Mouse (Mus musculus) myocyte (in vitro differentiated cells): Measurements from ENCODE around the gene Wdr82. TPM values are rescaled to one million over a fixed set of nuclear protein-coding genes. Genes with fewer than 3 reads are reported as not detected.

Experiments used
- H3K27me3 ChIP-seq: one replicate; pipeline ENCODE4 v1.6.1; 2011; ENCODE audit not compliant: control insufficient read depth, insufficient read depth, insufficient read length
- H3K36me3 ChIP-seq: one replicate; pipeline ENCODE4 v1.6.1; 2011; ENCODE audit not compliant: control insufficient read depth, insufficient read depth
- H3K4me2 ChIP-seq: one replicate; pipeline ENCODE4 v1.6.1; 2011; ENCODE audit warnings: low read depth, control low read depth
- H3K4me3 ChIP-seq: one replicate; pipeline ENCODE4 v1.5.1; 2011; ENCODE audit warnings: mild to moderate bottlenecking, control low read depth, moderate library complexity
- H3K79me2 ChIP-seq: one replicate; pipeline ENCODE4 v1.6.1; 2011; ENCODE audit not compliant: control insufficient read depth, insufficient read depth
- H3ac ChIP-seq: one replicate; pipeline ENCODE4 v1.6.1; 2011; ENCODE audit not compliant: control insufficient read depth, insufficient read length
- CEBPB ChIP-seq: IDR thresholded peaks from 2 replicates; pipeline ENCODE4 v1.6.1; 2011; ENCODE audit warnings: mild to moderate bottlenecking, moderate library complexity; ENCODE audit not compliant: poor library complexity, insufficient read depth, severe bottlenecking
- E2F4 ChIP-seq: IDR thresholded peaks from one replicate; pipeline ENCODE4 v1.6.1; 2011; ENCODE audit warnings: mild to moderate bottlenecking, control low read depth, moderate library complexity; ENCODE audit not compliant: insufficient read depth
- MAX ChIP-seq: IDR thresholded peaks from one replicate; pipeline ENCODE4 v1.6.1; 2011; ENCODE audit warnings: low read depth, mild to moderate bottlenecking, control low read depth
- MYOD1 ChIP-seq, 3 experiments: IDR thresholded peaks; one replicate each; pipeline ENCODE4 v1.6.1; 2011; ENCODE audit warnings: control low read depth in 2 of 3, low read depth in 2 of 3, mild to moderate bottlenecking in 2 of 3, moderate library complexity in 1 of 3; ENCODE audit not compliant: insufficient read length in 2 of 3, control insufficient read depth in 1 of 3
- MYOG ChIP-seq, 3 experiments: IDR thresholded peaks; one replicate each; pipeline ENCODE4 v1.6.1; 2011; ENCODE audit warnings: control low read depth in 2 of 3, low read depth in 2 of 3, mild to moderate bottlenecking in 2 of 3; ENCODE audit not compliant: insufficient read length in 2 of 3, control insufficient read depth in 1 of 3, insufficient read depth in 1 of 3
- POLR2A ChIP-seq: IDR thresholded peaks from one replicate; pipeline ENCODE4 v1.6.1; 2011; ENCODE audit warnings: low read depth, mild to moderate bottlenecking, control low read depth, moderate library complexity; ENCODE audit not compliant: insufficient read length
- POLR2AphosphoS2 ChIP-seq: IDR thresholded peaks from one replicate; pipeline ENCODE4 v1.6.1; 2011; ENCODE audit warnings: low read depth, control low read depth; ENCODE audit not compliant: insufficient read length
- REST ChIP-seq: IDR thresholded peaks from one replicate; pipeline ENCODE4 v1.6.1; 2011; ENCODE audit warnings: mild to moderate bottlenecking, control low read depth, moderate library complexity; ENCODE audit not compliant: insufficient read depth, insufficient read length
- SRF ChIP-seq: IDR thresholded peaks from one replicate; pipeline ENCODE4 v1.6.1; 2011; ENCODE audit warnings: low read depth; ENCODE audit not compliant: control insufficient read depth, insufficient read length
- TCF12 ChIP-seq: IDR thresholded peaks from one replicate; pipeline ENCODE4 v1.6.1; 2011; ENCODE audit warnings: mild to moderate bottlenecking, control low read depth; ENCODE audit not compliant: poor library complexity, insufficient read depth, severe bottlenecking
- TCF3 ChIP-seq: IDR thresholded peaks from one replicate; pipeline ENCODE4 v1.6.1; 2011; ENCODE audit warnings: low read depth, control low read depth; ENCODE audit not compliant: insufficient read length
- USF1 ChIP-seq: IDR thresholded peaks from one replicate; pipeline ENCODE4 v1.6.1; 2011; ENCODE audit warnings: low read depth, mild to moderate bottlenecking, control low read depth, moderate library complexity
- polyA plus RNA-seq: library from polyadenylated mRNA; unstranded; fragments of >200 nt; fragmentation: generic; extraction: Trizol; gene quantifications from one replicate; pipeline ENCODE4 v1.2.1, GENCODE M21; 2012; ENCODE audit warnings: missing spikeins

The Wdr82 gene
- polyA plus RNA-seq, 1 experiment, result 29.5 TPM

DNA sequence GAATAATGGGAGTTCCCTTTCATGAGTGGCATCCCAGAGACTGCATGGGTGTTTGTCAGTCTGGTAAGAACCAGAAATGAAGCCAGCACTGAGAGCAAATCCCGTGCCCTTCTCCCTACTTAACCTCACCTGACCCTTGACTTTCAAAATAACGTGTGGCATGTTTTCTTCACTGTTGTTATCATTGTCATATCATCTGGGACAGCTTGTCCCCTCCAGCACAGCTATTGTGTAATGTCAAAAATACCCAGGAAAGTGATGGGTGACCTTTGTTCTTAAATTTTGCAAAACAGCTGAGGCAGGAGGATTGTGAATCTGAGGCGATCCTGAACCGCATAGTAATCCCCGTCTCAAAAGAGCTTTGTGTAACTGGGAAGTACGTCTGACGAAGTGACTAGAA lies 40.5 kb upstream of the Wdr82 start:
- H3K79me2 ChIP-seq, result no peaks in the 10 kb centered on the region
- H3K36me3 ChIP-seq, result no peaks in the 10 kb centered on the region
- H3K27me3 ChIP-seq, result no peaks in the 10 kb centered on the region
- no peak overlapping the region for H3K4me2 ChIP-seq
- H3K4me3 ChIP-seq, result no peak overlapping the region
- TF ChIP-seq MYOD1 (IDR thresholded peaks at IDR 0.05; ENCODE audit: control insufficient read depth in 1 of 3, insufficient read length in 2 of 3, low read depth in 2 of 3) (no peak), MAX (no peak), USF1 (no peak)
- no peak overlapping the region for H3ac ChIP-seq

DNA sequence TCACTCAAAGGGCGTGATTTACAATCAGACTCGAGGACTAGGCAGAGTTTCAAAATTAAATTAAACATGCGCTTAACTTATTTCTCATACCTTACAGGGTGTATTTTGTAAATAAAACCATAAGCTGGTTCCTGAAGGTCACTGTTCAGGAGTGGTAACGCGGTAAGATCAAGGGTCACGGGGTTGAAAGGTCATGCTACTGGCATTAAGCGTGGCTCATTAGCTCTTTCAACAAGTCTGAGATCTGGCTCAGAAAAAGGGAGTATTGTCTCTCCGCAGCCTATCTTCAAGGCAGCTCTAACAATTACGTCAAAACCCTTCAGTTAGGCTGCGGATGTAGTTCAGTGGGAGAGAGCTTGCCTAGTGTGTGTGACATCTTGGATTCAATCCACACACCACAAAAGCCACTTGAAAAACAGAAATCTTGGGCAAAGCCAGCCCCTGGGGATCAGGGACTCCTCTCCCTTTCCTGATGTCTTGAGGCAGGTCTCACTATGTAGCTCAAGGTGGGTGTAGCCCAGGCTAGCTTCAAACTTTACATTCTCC lies 33.0 kb upstream of the Wdr82 start:
- H3K27me3 ChIP-seq, result peaks cover 17% of the 10 kb centered on the region
- no peak overlapping the region for H3K4me3 ChIP-seq
- TF ChIP-seq CEBPB, result no peak
- TF ChIP-seq SRF, result no peak
- no peak for TF ChIP-seq TCF3
- TF ChIP-seq TCF12, result no peak
- no peak for TF ChIP-seq USF1
- no peak for TF ChIP-seq MYOD1 (IDR thresholded peaks at IDR 0.05; ENCODE audit: control insufficient read depth in 1 of 3, insufficient read length in 2 of 3, low read depth in 2 of 3)
- no peak for TF ChIP-seq MAX

DNA sequence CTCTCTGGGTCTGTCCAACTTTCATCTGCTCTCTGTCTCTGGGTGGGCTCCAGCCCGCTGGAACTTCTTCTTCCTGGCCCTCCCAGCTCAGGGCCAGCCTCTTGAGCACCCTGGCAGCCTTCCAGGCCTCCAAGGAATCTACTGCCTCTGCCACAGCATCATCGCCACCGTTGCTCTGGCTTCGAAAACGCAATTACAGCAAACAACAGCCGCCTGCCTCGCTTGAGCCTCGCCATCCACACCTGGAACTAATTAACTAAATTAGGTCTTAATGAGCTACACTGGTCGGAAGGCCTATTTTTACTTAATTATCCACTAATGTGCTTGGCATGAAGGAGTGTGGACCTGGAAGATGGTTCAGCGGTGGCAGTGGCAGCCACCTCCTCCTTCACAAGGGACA lies 31.0 kb upstream of the Wdr82 start:
- Histone ChIP-seq H3K79me2 (no peaks in the 10 kb centered on the region), H3K4me3 (no peak overlapping the region), H3K27me3 (peaks cover 24% of the 10 kb centered on the region), H3ac (no peak overlapping the region), H3K4me2 (no peak overlapping the region), H3K36me3 (no peaks in the 10 kb centered on the region)
- no peak for TF ChIP-seq MYOD1 (IDR thresholded peaks at IDR 0.05; ENCODE audit: control insufficient read depth in 1 of 3, insufficient read length in 2 of 3, low read depth in 2 of 3)
- no peak for TF ChIP-seq POLR2A
- no peak for TF ChIP-seq TCF3
- TF ChIP-seq POLR2AphosphoS2, result no peak
- TF ChIP-seq REST, result no peak

More for the DNA sequence above, 33.0 kb upstream of the Wdr82 start:
- Histone ChIP-seq H3K4me2 (no peak overlapping the region), H3ac (no peak overlapping the region), H3K36me3 (no peaks in the 10 kb centered on the region), H3K79me2 (no peaks in the 10 kb centered on the region)

DNA sequence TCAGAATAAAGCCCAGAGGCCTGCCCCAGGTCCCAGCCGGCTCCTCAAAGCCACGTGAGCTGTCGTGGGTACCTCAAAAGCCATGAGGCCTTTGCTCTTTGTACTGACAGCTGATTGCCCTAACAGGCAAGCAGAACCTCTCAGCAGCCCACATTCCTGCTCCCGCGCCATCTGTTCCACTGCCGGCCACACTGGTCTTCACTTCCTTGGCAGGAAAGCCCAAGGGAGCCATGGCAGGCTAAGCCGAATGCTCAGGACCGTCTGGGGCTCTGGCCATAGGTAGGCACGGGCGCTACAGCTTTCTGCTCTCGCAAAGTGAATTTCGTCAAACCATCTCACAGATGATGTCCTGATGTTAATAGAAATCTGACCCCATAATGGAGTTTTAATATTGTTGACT lies 28.8 kb upstream of the Wdr82 start:
- Histone ChIP-seq H3K27me3 (peaks cover 31% of the 10 kb centered on the region), H3ac (no peak overlapping the region), H3K79me2 (no peaks in the 10 kb centered on the region), H3K36me3 (no peaks in the 10 kb centered on the region), H3K4me3 (no peak overlapping the region), H3K4me2 (no peak overlapping the region)
- no peak for TF ChIP-seq POLR2AphosphoS2
- no peak for TF ChIP-seq MYOD1 (IDR thresholded peaks at IDR 0.05; ENCODE audit: control insufficient read depth in 1 of 3, insufficient read length in 2 of 3, low read depth in 2 of 3)
- TF ChIP-seq MAX, result no peak
- TF ChIP-seq SRF, result no peak
- no peak for TF ChIP-seq USF1
- TF ChIP-seq CEBPB, result no peak
- no peak for TF ChIP-seq REST
- no peak for TF ChIP-seq E2F4
- TF ChIP-seq POLR2A, result no peak
- TF ChIP-seq MYOG (IDR thresholded peaks at IDR 0.05; ENCODE audit: control insufficient read depth in 1 of 3, insufficient read depth in 1 of 3, insufficient read length in 2 of 3, low read depth in 2 of 3), result no peak
- TF ChIP-seq TCF3, result no peak
- TF ChIP-seq TCF12, result no peak

DNA sequence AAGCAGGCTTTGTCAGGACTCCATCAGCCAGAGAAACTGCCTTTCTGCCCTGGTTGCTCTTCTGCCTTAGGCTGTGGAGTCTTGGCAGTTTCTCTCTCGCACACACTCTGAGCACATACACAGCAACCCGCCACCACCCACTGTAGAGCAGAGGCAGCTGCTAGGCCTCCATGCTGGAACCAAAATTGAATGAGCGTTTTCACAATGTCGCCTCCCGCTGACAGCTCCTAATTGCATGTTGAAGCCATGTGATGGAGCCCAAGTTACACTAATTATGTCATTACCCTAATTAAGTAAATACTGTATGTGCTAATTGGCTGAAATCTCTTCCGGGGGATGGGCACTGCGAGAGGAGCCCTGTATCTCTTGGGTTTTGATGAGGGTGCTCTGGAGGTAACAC lies 26.6 kb upstream of the Wdr82 start:
- Histone ChIP-seq H3K36me3 (no peaks in the 10 kb centered on the region), H3K27me3 (peaks cover 44% of the 10 kb centered on the region), H3K4me3 (no peak overlapping the region), H3K79me2 (no peaks in the 10 kb centered on the region), H3ac (no peak overlapping the region), H3K4me2 (no peak overlapping the region)
- TF ChIP-seq E2F4 (no peak), MYOD1 (IDR thresholded peaks at IDR 0.05; ENCODE audit: control insufficient read depth in 1 of 3, insufficient read length in 2 of 3, low read depth in 2 of 3) (no peak), SRF (no peak), POLR2AphosphoS2 (no peak), MAX (no peak), MYOG (IDR thresholded peaks at IDR 0.05; ENCODE audit: control insufficient read depth in 1 of 3, insufficient read depth in 1 of 3, insufficient read length in 2 of 3, low read depth in 2 of 3) (no peak), TCF3 (no peak), TCF12 (no peak), POLR2A (no peak), USF1 (no peak), CEBPB (no peak), REST (no peak)
